Mouse (Mus musculus): Measurements from ENCODE around the gene Lrrc23. TPM values are rescaled to one million over a fixed set of nuclear protein-coding genes. Genes with fewer than 3 reads are reported as not detected.

Gene Lrrc23
- polyA plus RNA-seq, 1 experiment from 2014 or later: 0.09 TPM

GRCm38 (mm10) chr6:124722876-124723473 is 56.6 kb downstream of the Lrrc23 start:
- H3K27ac ChIP-seq (replicated peaks): no peak overlapping the region
- no peaks in the 10 kb centered on the region for H3K9me3 ChIP-seq
- no peaks in the 10 kb centered on the region for H3K36me3 ChIP-seq
- H3K27me3 ChIP-seq (replicated peaks): no peaks in the 10 kb centered on the region
- no peak overlapping the region for H3K4me2 ChIP-seq
- no peak overlapping the region for H3K4me3 ChIP-seq
- peaks cover 12% of the 10 kb centered on the region; the same call in 1 of the 2 replicates for H3K4me1 ChIP-seq
- no peak for ATAC-seq (ENCODE audit: extremely low read depth, insufficient number of reproducible peaks, low FRiP score, low TSS enrichment)
- WGBS: 61% methylated on average over 6 of the region's 6 CpGs
- H3K9ac ChIP-seq: no peak overlapping the region

- ATAC-seq (ENCODE audit: extremely low read depth, insufficient number of reproducible peaks, low FRiP score, low TSS enrichment): no peak
These were observed 58.6 kb downstream of the Lrrc23 start for GRCm38 (mm10) chr6:124720904-124721303.

More at GRCm38 (mm10) chr6:124720904-124721303, 58.6 kb downstream of the Lrrc23 start:
- H3K27ac ChIP-seq (replicated peaks): no peak overlapping the region
- H3K36me3 ChIP-seq: peaks cover 21% of the 10 kb centered on the region
- H3K4me3 ChIP-seq: no peak overlapping the region
- 64% methylated on average over 11 of the region's 11 CpGs for WGBS
- peaks cover 12% of the 10 kb centered on the region; the same call in 1 of the 2 replicates for H3K4me1 ChIP-seq
- no peak overlapping the region for H3K9ac ChIP-seq
- no peaks in the 10 kb centered on the region for H3K27me3 ChIP-seq (replicated peaks)
- H3K9me3 ChIP-seq: no peaks in the 10 kb centered on the region
- no peak overlapping the region for H3K4me2 ChIP-seq

Other genes with a start within 250 kb of the Lrrc23 start
- gene C1s1, start 237.4 kb downstream of the Lrrc23 start, polyA plus RNA-seq (2015; fragmentation: Nextera tagmentation; extraction: Ambion mirVana): 0.74 and 1.0 TPM in 2 replicates
- not detected in 2 replicates for gene C1rb, start 209.4 kb downstream of the Lrrc23 start, polyA plus RNA-seq (2015; fragmentation: Nextera tagmentation; extraction: Ambion mirVana)
- gene C1s2, start 143.6 kb downstream of the Lrrc23 start, polyA plus RNA-seq (2015; fragmentation: Nextera tagmentation; extraction: Ambion mirVana): not detected in 2 replicates
- 44.1 and 47.4 TPM in 2 replicates for gene Lpcat3, start 116.7 kb downstream of the Lrrc23 start, polyA plus RNA-seq (2015; fragmentation: Nextera tagmentation; extraction: Ambion mirVana)
- gene Emg1, start 67.5 kb downstream of the Lrrc23 start, polyA plus RNA-seq (2015; fragmentation: Nextera tagmentation; extraction: Ambion mirVana): 113 and 130 TPM in 2 replicates
- 293 and 326 TPM in 2 replicates for gene Phb2, start 67.4 kb downstream of the Lrrc23 start, polyA plus RNA-seq (2015; fragmentation: Nextera tagmentation; extraction: Ambion mirVana)
- 5.3 and 5.6 TPM in 2 replicates for gene Ptpn6, start 41.0 kb downstream of the Lrrc23 start, polyA plus RNA-seq (2015; fragmentation: Nextera tagmentation; extraction: Ambion mirVana)
- 364 and 411 TPM in 2 replicates for gene Grcc10, start 38.4 kb downstream of the Lrrc23 start, polyA plus RNA-seq (2015; fragmentation: Nextera tagmentation; extraction: Ambion mirVana)
- gene Gm45234, start 23.7 kb downstream of the Lrrc23 start, polyA plus RNA-seq (2015; fragmentation: Nextera tagmentation; extraction: Ambion mirVana): not detected in 2 replicates
- gene Atn1, start 23.2 kb downstream of the Lrrc23 start, polyA plus RNA-seq (2015; fragmentation: Nextera tagmentation; extraction: Ambion mirVana): 7.8 and 9.4 TPM in 2 replicates
- 4.6 and 4.9 TPM in 2 replicates for gene Eno2, start 10.1 kb downstream of the Lrrc23 start, polyA plus RNA-seq (2015; fragmentation: Nextera tagmentation; extraction: Ambion mirVana)
- gene Spsb2, start 28.9 kb upstream of the Lrrc23 start, polyA plus RNA-seq (2015; fragmentation: Nextera tagmentation; extraction: Ambion mirVana): 8.4 and 10.9 TPM in 2 replicates
- 1,248 and 1,451 TPM in 2 replicates for gene Tpi1, start 34.6 kb upstream of the Lrrc23 start, polyA plus RNA-seq (2015; fragmentation: Nextera tagmentation; extraction: Ambion mirVana)
- gene Usp5, start 49.8 kb upstream of the Lrrc23 start, polyA plus RNA-seq (2015; fragmentation: Nextera tagmentation; extraction: Ambion mirVana): 98.3 and 101 TPM in 2 replicates
- gene Cdca3, start 49.8 kb upstream of the Lrrc23 start, polyA plus RNA-seq (2015; fragmentation: Nextera tagmentation; extraction: Ambion mirVana): 123 and 132 TPM in 2 replicates
- gene Gnb3, start 60.5 kb upstream of the Lrrc23 start, polyA plus RNA-seq (2015; fragmentation: Nextera tagmentation; extraction: Ambion mirVana): 7.8 and 11.7 TPM in 2 replicates
- 15.5 and 17.7 TPM in 2 replicates for gene P3h3, start 78.0 kb upstream of the Lrrc23 start, polyA plus RNA-seq (2015; fragmentation: Nextera tagmentation; extraction: Ambion mirVana)
- 1.6 TPM in 2 replicates for gene Gpr162, start 84.3 kb upstream of the Lrrc23 start, polyA plus RNA-seq (2015; fragmentation: Nextera tagmentation; extraction: Ambion mirVana)
- not detected in 2 replicates for gene Cd4, start 108.5 kb upstream of the Lrrc23 start, polyA plus RNA-seq (2015; fragmentation: Nextera tagmentation; extraction: Ambion mirVana)
- gene Lag3, start 132.0 kb upstream of the Lrrc23 start, polyA plus RNA-seq (2015; fragmentation: Nextera tagmentation; extraction: Ambion mirVana): 1.0 and 1.1 TPM in 2 replicates
- gene Ptms, start 140.4 kb upstream of the Lrrc23 start, polyA plus RNA-seq (2015; fragmentation: Nextera tagmentation; extraction: Ambion mirVana): 231 and 233 TPM in 2 replicates
- 288 and 320 TPM in 2 replicates for gene Mlf2, start 151.7 kb upstream of the Lrrc23 start, polyA plus RNA-seq (2015; fragmentation: Nextera tagmentation; extraction: Ambion mirVana)
- 140 and 143 TPM in 2 replicates for gene Cops7a, start 185.8 kb upstream of the Lrrc23 start, polyA plus RNA-seq (2015; fragmentation: Nextera tagmentation; extraction: Ambion mirVana)
- gene Pianp, start 217.0 kb upstream of the Lrrc23 start, polyA plus RNA-seq (2015; fragmentation: Nextera tagmentation; extraction: Ambion mirVana): 0.31 and 0.50 TPM in 2 replicates
- 9.3 and 10.1 TPM in 2 replicates for gene Zfp384, start 229.4 kb upstream of the Lrrc23 start, polyA plus RNA-seq (2015; fragmentation: Nextera tagmentation; extraction: Ambion mirVana)

Data from heart, embryonic 13.5 days (tissue).